Mouse (Mus musculus) thymus, adult 18-20 months (tissue): ENCODE measurements around the gene Fga.

ENCODE experiments used
- DNase-seq, 2 experiments: peaks; one replicate each; pipeline ENCODE4 v3.0.0; 2022; ENCODE audit warnings: mixed read lengths in 2 of 2

Fga gene

GRCm38 (mm10) chr3:83025475-83026301 is at the start of gene Fga:
TSS of gene Fga (plus strand) at chr3:83026076.
- DNase-seq = no peak

GRCm38 (mm10) chr3:82980818-82981217 is 45.1 kb upstream of the Fga start:
- no peak for DNase-seq

- no peak for DNase-seq
Observed at GRCm38 (mm10) chr3:82981861-82982260, 44.0 kb upstream of the Fga start.

GRCm38 (mm10) chr3:82984840-82985239 is 41.0 kb upstream of the Fga start:
- DNase-seq = no peak

GRCm38 (mm10) chr3:82991963-82992362 is 33.9 kb upstream of the Fga start:
- no peak for DNase-seq

GRCm38 (mm10) chr3:82992956-82993355 is 32.9 kb upstream of the Fga start:
- DNase-seq = no peak

GRCm38 (mm10) chr3:82995368-82995767 is 30.5 kb upstream of the Fga start:
- no peak for DNase-seq

- DNase-seq = no peak
Observed at GRCm38 (mm10) chr3:82996656-82997055, 29.2 kb upstream of the Fga start.

GRCm38 (mm10) chr3:82998772-82999463 is 27.0 kb upstream of the Fga start:
- DNase-seq = no peak

GRCm38 (mm10) chr3:82999995-83000394 is 25.9 kb upstream of the Fga start:
- no peak for DNase-seq

GRCm38 (mm10) chr3:83002191-83002590 is 23.7 kb upstream of the Fga start:
- no peak for DNase-seq

GRCm38 (mm10) chr3:83003068-83003467 is 22.8 kb upstream of the Fga start:
- no peak for DNase-seq

- DNase-seq = no peak
Observed at GRCm38 (mm10) chr3:83004801-83005200, 21.1 kb upstream of the Fga start.

- DNase-seq = no peak
Observed at GRCm38 (mm10) chr3:83007557-83007956, 18.3 kb upstream of the Fga start, which contains the start of gene Fgg. TSS of gene Fgg (plus strand) at chr3:83007724.

GRCm38 (mm10) chr3:83010291-83010690 is 15.6 kb upstream of the Fga start:
- DNase-seq = no peak

- DNase-seq = no peak
Observed at GRCm38 (mm10) chr3:83011136-83011535, 14.7 kb upstream of the Fga start.

- DNase-seq = no peak
Observed at GRCm38 (mm10) chr3:83011565-83011964, 14.3 kb upstream of the Fga start.

- no peak for DNase-seq
Observed at GRCm38 (mm10) chr3:83012636-83013035, 13.2 kb upstream of the Fga start.

GRCm38 (mm10) chr3:83013951-83014350 is 11.9 kb upstream of the Fga start:
- DNase-seq = no peak

GRCm38 (mm10) chr3:83016236-83016635 is 9.6 kb upstream of the Fga start:
- no peak for DNase-seq

- no peak for DNase-seq
Observed at GRCm38 (mm10) chr3:83020387-83020786, 5.5 kb upstream of the Fga start.

- DNase-seq = no peak
Observed at GRCm38 (mm10) chr3:83021176-83021575, 4.7 kb upstream of the Fga start.

GRCm38 (mm10) chr3:83025036-83025435 is 840 bp upstream of the Fga start:
- DNase-seq = no peak

- DNase-seq = no peak
Observed at GRCm38 (mm10) chr3:83027546-83028251, 1.8 kb downstream of the Fga start.
